Mouse (Mus musculus): ENCODE results near the gene Ankrd13b.

- TF ChIP-seq CTCF (IDR thresholded peaks at IDR 0.05; ENCODE audit: extremely low read depth, insufficient read depth, insufficient read length, insufficient replicate concordance), result no peak
- TF ChIP-seq POLR2A (IDR thresholded peaks at IDR 0.05; ENCODE audit: low read depth, low read length), result no peak
Observed at GRCm38 (mm10) chr11:77466544-77466943, 22.9 kb downstream of the Ankrd13b start.

Measured in spleen, adult 2 months (tissue).